Mouse (Mus musculus): Measurements from ENCODE around the gene Hoxc10.

DNA sequence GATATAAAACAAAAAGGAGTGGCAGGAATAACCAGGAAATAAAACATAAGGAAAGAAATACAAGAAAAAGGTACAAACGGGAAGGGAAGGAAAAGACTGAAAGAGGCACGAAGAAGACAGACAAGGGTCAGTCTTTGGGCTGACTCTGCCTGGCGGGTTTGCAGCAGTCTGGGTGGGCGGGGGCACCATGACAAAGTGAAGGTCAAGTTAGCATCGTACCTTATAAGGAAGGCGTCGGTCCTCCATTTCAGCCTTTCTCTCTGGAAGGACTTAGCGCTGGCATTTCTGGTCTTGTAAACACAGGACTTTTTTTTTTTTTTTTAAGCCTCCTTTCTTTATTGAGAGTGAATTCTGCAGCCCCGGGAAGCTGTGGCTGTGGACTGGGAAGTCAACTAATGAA is 19.3 kb upstream of the Hoxc10 start:
- no peak for TF ChIP-seq EP300 (optimal IDR thresholded peaks at IDR 0.05)
- no peak for TF ChIP-seq CTCF (IDR thresholded peaks at IDR 0.05; ENCODE audit: low read depth)

Measured in stomach, postnatal 0 days (tissue).